Mouse (Mus musculus) lung, postnatal 4 days (tissue): ENCODE measurements around the gene Cd7.
A peak's percentile ranks its signal among the peaks of the same experiment; 100 is the strongest.

Experiments used
- DNase-seq, 2 experiments: peaks; one replicate each; pipeline ENCODE4 v3.0.0; 2021

Cd7 gene

GRCm38 (mm10) chr11:120990126-120990781 lies 49.0 kb downstream of the Cd7 start:
- DNase-seq, result peak; percentile 66 to 76

- no peak for DNase-seq
Measured at GRCm38 (mm10) chr11:120989523-120989922, 49.7 kb downstream of the Cd7 start.

GRCm38 (mm10) chr11:120988410-120988809 lies 50.8 kb downstream of the Cd7 start:
- no peak for DNase-seq

GRCm38 (mm10) chr11:120987608-120988007 lies 51.6 kb downstream of the Cd7 start:
- DNase-seq, result no peak
